Mouse (Mus musculus) stomach, embryonic 16.5 days (tissue): ENCODE data around the gene Clmp. TPM values are rescaled to one million over a fixed set of nuclear protein-coding genes. Genes with fewer than 3 reads are reported as not detected.
"Not testable (repeated sequence)": the region's sequence is repeated elsewhere in the genome, so short reads cannot be mapped to it uniquely, and the experiment has no call there.

ENCODE experiments used
- ATAC-seq: fragments of 200-750 bp; cut with Nextera tagmentation; 2 replicates; pipeline ENCODE4 v1.8.0; 2017; ENCODE audit warnings: moderate number of reproducible peaks, moderate TSS enrichment; ENCODE audit not compliant: insufficient read depth, low FRiP score
- H3K27ac ChIP-seq: fragments of 300-500 bp; sonication (generic); 2 replicates; pipeline ENCODE4 v1.5.1; 2014; ENCODE audit warnings: low read length
- H3K27me3 ChIP-seq: fragments of 300-500 bp; sonication (generic); 2 replicates; pipeline ENCODE4 v1.6.1; 2014; ENCODE audit warnings: low read length, control low read depth, mixed read lengths; ENCODE audit not compliant: control insufficient read depth, insufficient read depth
- H3K36me3 ChIP-seq: fragments of 300-500 bp; sonication (generic); 2 replicates; pipeline ENCODE4 v1.6.1; 2014; ENCODE audit warnings: low read length; ENCODE audit not compliant: control insufficient read depth, insufficient read depth
- H3K4me1 ChIP-seq: fragments of 300-500 bp; sonication (generic); 2 replicates; pipeline ENCODE4 v1.6.1; 2014; ENCODE audit warnings: low read length, control low read depth, mixed read lengths; ENCODE audit not compliant: control insufficient read depth, insufficient read depth
- H3K4me2 ChIP-seq: fragments of 300-500 bp; sonication (generic); 2 replicates; pipeline ENCODE4 v1.6.1; 2014; ENCODE audit warnings: low read depth, low read length, mixed read lengths
- H3K4me3 ChIP-seq: fragments of 300-500 bp; sonication (generic); replicated peaks from 2 replicates; pipeline ENCODE4 v1.5.1; 2014; ENCODE audit warnings: mild to moderate bottlenecking, low read length
- H3K9ac ChIP-seq: fragments of 300-500 bp; sonication (generic); 2 replicates; pipeline ENCODE4 v1.6.1; 2014; ENCODE audit warnings: low read length
- H3K9me3 ChIP-seq: fragments of 300-500 bp; sonication (generic); replicated peaks from 2 replicates; pipeline ENCODE4 v1.6.1; 2016; ENCODE audit warnings: low read length, control low read depth; ENCODE audit not compliant: control insufficient read depth
- WGBS: fragments of 180-500 bp; shearing (Covaris S2); extraction: QIAGEN DNeasy Blood & Tissue Kit; methylation state at CpG from one replicate; pipeline ENCODE4 v1.1.7; 2014; 5-methylcytosine and 5-hydroxymethylcytosine counted together
- polyA plus RNA-seq: library from polyadenylated mRNA; unstranded; fragments of >200 nt; fragmentation: Nextera tagmentation; extraction: Ambion mirVana; gene quantifications from 2 replicates; pipeline ENCODE4 v1.2.1, GENCODE M21; 2015

Gene Clmp
- polyA plus RNA-seq, 1 experiment from 2014 or later: 23.2 TPM

DNA sequence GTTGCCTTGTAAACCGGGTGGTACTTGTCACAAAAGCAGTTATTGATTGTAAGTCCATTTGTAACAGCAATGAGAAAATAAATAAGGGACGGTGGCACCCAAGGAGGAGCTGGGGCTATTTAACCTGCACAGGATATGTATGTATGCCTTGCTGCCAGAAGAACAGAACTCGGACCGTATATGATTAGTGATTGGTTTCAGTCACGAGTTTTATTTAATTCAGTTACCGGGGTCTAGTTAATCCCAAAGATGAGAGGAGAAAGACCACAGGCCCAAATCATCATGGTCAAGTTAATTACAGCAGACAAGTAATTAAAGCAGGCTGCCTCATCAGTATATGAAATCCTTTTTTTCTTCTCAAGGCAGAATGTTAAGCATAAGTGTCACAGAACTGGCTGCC is 99.7 kb downstream of the Clmp start:
- H3K27ac ChIP-seq: no peak overlapping the region
- 68% methylated on average over 6 of the region's 6 CpGs for WGBS
- no peak for ATAC-seq

DNA sequence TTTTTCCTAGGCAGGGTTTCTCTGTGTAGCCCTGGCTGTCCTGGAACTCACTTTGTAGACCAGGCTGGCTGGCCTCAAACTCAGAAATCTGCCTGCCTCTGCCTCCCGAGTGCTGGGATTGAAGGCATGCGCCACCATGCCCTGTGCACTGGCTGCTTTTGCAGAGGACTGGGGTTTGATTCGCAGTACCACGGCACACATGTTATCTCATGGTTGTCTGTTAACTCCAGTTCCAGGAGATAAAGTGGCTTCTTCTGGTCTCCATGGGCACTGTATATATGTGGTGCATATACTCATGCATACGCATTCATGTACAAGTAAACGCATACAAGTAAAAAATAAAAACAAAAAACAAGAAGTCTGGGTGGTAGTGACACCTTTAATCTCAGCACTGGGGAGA is 101.1 kb downstream of the Clmp start:
- not testable (repeated sequence) for ATAC-seq, H3K27me3 ChIP-seq, H3K27ac ChIP-seq, H3K4me2 ChIP-seq, H3K9ac ChIP-seq, H3K36me3 ChIP-seq, H3K9me3 ChIP-seq, H3K4me3 ChIP-seq
- WGBS: 93% methylated on average over 6 of the region's 6 CpGs
- peaks cover 12% of the 10 kb centered on the region for H3K4me1 ChIP-seq

More for the DNA sequence above, 99.7 kb downstream of the Clmp start:
- Histone ChIP-seq H3K27me3 (no peaks in the 10 kb centered on the region), H3K9me3 (no peaks in the 10 kb centered on the region), H3K4me2 (no peak overlapping the region), H3K4me1 (peaks cover 12% of the 10 kb centered on the region), H3K36me3 (no peaks in the 10 kb centered on the region), H3K9ac (no peak overlapping the region), H3K4me3 (no peak overlapping the region)

DNA sequence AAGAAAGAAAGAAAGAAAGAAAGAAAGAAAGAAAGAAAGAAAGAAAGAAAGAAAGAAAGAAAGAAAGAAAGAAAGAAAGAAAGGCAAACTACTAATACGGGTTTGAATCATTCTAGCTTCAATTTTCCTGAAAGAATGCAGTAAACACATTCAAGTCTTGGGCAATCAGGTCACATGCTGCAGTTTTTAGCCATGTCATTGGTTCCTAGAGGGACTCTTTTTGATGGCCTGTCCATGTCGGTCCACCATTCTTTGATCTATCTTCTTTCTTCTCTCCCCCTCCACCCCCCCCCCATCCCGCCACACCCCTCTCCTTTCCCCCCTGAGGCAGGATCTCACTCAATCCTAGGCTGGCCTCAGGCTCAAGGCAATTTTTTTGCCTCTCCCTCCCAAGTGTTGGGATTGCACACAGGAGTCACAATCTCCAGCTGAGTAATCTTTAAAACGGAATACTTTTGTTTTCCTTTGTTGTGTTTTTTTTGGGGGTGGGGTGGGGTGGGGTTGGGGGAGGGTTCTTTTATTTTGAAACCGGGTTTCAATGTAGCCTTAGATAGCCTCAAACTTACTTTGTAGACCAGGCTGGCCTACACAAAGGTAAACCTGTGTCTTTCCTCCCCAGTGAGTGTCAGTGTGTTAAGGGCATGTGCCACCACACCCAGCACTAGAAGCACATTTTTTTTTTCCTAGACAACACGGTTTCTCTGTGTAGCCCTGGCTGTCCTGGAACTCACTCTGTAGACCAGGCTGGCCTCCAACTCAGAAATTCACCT is 106.3 kb downstream of the Clmp start:
- Histone ChIP-seq H3K27me3 (no peaks in the 10 kb centered on the region), H3K4me1 (no peaks in the 10 kb centered on the region), H3K36me3 (no peaks in the 10 kb centered on the region), H3K27ac (no peak overlapping the region), H3K4me2 (no peak overlapping the region), H3K9ac (no peak overlapping the region), H3K9me3 (no peaks in the 10 kb centered on the region), H3K4me3 (no peak overlapping the region)
- 68% methylated on average over 6 of the region's 6 CpGs for WGBS
- no peak for ATAC-seq

DNA sequence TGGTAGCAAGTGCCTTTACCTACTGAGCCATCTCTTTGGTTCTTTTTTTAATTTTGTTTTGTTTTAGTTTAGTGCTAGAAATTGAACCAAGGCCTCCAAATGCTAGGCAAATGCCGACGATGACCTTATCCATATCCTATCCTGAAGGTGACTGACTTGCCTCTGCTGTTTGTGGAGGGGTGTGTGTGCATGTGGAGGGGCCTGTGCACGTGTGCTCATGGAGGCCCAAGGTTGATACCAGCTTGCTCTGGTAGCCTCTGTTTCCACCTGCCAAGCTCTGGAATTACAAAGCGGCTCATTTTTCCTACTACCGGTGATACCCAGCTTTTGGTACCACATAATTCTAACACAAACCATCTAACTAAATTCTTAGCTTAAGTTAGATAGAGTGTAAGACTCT is 107.8 kb downstream of the Clmp start:
- Histone ChIP-seq H3K9ac (no peak overlapping the region), H3K4me1 (no peaks in the 10 kb centered on the region), H3K9me3 (no peaks in the 10 kb centered on the region), H3K4me3 (no peak overlapping the region), H3K27ac (no peak overlapping the region), H3K27me3 (no peaks in the 10 kb centered on the region), H3K36me3 (no peaks in the 10 kb centered on the region), H3K4me2 (no peak overlapping the region)
- WGBS: 91% methylated on average over 5 of the region's 5 CpGs
- ATAC-seq: no peak

DNA sequence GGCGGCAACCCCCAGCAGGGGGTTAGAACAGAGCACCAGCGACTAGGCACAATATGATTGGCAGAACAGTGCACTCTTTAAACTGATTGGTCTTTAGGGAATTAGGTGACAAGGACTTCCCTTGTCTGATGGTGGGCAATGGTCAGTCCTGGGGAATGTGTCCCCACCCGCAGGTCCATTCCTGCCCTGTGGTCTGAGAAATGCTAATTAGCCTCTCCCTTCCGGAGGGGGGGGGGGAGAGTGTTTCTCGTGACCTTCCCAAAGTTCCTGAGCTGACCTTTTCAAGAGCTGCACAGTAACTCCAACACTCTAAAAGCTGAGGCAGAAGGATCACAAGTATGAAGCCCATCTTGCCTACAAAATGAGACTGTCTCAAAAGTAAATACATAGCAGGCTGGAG is 108.5 kb downstream of the Clmp start:
- WGBS: 47% methylated on average over 4 of the region's 5 CpGs
- Histone ChIP-seq H3K27ac (no peak overlapping the region), H3K36me3 (no peaks in the 10 kb centered on the region), H3K9me3 (no peaks in the 10 kb centered on the region), H3K4me3 (no peak overlapping the region), H3K9ac (no peak overlapping the region), H3K4me2 (no peak overlapping the region), H3K27me3 (no peaks in the 10 kb centered on the region), H3K4me1 (peaks cover 4% of the 10 kb centered on the region; the same call in 1 of the 2 replicates)
- ATAC-seq: no peak

DNA sequence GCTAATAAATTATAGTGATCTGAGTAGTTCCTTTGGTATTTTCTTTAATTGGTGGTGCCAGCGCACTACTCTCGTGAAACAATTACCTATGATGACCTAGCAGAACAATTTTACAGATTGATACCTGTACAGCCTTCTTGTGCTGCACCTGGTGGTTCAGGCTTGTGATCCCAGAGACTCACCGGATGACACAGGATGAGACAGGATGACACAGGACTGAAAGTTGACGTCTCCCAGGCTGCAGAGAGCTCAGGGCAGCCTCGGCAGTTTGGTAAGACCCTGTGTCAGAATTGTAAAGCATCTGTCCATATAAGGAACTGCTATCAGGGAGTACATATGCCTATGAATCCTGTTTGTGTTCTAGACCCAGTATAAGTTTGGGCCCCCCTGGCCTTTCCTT is 109.2 kb downstream of the Clmp start:
- 57% methylated on average over 5 of the region's 5 CpGs for WGBS
- Histone ChIP-seq H3K27me3 (no peaks in the 10 kb centered on the region), H3K9ac (no peak overlapping the region), H3K9me3 (no peaks in the 10 kb centered on the region), H3K36me3 (no peaks in the 10 kb centered on the region), H3K4me2 (no peak overlapping the region), H3K27ac (no peak overlapping the region), H3K4me1 (peaks cover 5% of the 10 kb centered on the region; the same call in 1 of the 2 replicates), H3K4me3 (no peak overlapping the region)
- no peak for ATAC-seq

DNA sequence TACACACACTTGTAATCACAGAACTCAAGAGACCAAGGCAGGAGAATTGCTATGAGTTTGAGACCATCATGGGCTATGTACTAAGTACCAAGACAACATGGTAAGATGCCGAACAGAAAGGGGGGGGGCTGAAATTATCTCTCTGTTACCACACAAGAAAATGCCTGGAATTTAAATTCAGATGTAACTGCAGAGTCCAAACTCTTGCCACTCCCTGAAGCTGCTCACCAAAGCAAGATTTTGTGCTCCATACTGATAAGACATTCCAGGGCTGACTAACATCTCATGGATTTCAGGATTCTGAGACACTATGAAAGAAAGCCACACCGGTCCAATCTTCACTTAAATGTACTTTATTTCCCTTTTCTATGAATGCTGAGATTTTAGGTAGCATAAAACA is 109.8 kb downstream of the Clmp start:
- H3K4me3 ChIP-seq: no peak overlapping the region
- H3K4me2 ChIP-seq: no peak overlapping the region
- no peak overlapping the region for H3K9ac ChIP-seq
- no peak overlapping the region for H3K27ac ChIP-seq
- H3K27me3 ChIP-seq: no peaks in the 10 kb centered on the region
- no peak for ATAC-seq
- no peaks in the 10 kb centered on the region for H3K9me3 ChIP-seq
- peaks cover 5% of the 10 kb centered on the region; the same call in 1 of the 2 replicates for H3K4me1 ChIP-seq
- WGBS: 59% methylated on average over 2 of the region's 2 CpGs
- no peaks in the 10 kb centered on the region for H3K36me3 ChIP-seq

DNA sequence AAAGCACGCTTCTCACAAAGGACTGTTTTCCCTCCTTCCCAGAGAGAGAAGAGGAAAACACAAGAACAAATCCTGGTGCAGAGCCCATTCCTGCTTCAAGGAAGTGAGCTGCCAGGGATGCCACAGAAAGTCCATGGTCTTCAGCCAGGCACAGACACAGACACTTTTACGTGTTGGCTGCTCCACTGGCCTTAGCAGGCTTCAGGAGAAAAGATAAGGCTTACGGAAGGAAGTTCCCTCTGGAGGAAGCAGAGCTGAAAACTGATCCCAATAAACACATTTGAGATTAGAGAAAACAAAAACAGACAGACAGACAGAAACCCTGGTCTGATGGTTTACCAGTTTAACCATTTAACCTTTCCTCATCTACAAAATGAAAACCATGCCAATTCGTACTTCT is 110.3 kb downstream of the Clmp start:
- H3K4me3 ChIP-seq: no peak overlapping the region
- ATAC-seq: no peak
- no peak overlapping the region for H3K4me2 ChIP-seq
- H3K27me3 ChIP-seq: no peaks in the 10 kb centered on the region
- H3K9ac ChIP-seq: no peak overlapping the region
- WGBS: 63% methylated on average over 4 of the region's 4 CpGs
- H3K27ac ChIP-seq: no peak overlapping the region
- peaks cover 5% of the 10 kb centered on the region; the same call in 1 of the 2 replicates for H3K4me1 ChIP-seq
- H3K36me3 ChIP-seq: no peaks in the 10 kb centered on the region
- H3K9me3 ChIP-seq: no peaks in the 10 kb centered on the region

DNA sequence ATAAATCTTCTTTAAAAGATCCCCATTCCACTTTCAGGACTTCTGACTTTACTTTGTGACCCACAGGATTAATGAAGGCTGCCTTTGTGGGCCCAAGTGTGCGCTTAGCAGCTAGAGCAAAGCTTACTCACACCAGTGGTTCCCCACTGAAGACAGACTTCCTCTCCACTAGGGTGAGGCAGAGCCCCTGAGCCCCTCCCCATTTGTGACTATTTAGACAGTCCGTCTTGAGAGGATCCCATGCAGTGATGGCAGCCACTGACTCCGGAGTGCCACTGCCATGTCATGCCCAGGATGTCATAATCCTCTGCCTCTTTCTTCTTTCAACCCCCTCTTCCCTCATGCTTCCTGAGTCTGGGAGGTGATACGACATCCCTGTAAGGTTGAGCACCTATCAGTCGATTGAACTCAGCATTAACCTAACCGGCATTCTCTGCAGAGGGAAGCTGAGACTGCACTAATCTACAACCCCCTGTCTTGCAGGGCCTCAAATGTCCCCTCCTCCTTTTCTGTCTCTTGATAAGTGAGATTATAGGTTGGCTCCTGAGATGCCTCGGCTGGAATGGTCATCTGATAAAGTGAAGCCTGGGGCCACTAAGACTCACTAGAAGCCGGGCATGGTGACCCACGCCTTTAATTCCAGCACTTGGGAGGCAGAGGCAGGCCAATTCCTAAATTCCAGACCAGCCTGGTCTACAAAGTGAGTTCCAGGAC is 112.6 kb downstream of the Clmp start:
- H3K27ac ChIP-seq: peak overlapping the region; percentile 98
- no peak overlapping the region for H3K4me2 ChIP-seq
- H3K9me3 ChIP-seq: no peaks in the 10 kb centered on the region
- H3K4me1 ChIP-seq: peaks cover 7% of the 10 kb centered on the region
- peaks cover 3% of the 10 kb centered on the region; the same call in 1 of the 2 replicates for H3K36me3 ChIP-seq
- H3K4me3 ChIP-seq: no peak overlapping the region
- H3K27me3 ChIP-seq: no peaks in the 10 kb centered on the region
- ATAC-seq: no peak
- 70% methylated on average over 9 of the region's 9 CpGs for whole genome bisulfite sequencing
- no peak overlapping the region; the same call in 1 of the 2 replicates for H3K9ac ChIP-seq
